Comparison of ENCODE assay signal across 9 mouse cellular contexts in genomic region chr6:58907336-58907735, GRCm38 (mm10). TPM values are rescaled to one million over a fixed set of nuclear protein-coding genes. Genes with fewer than 3 reads are reported as not detected.
A peak's percentile ranks its signal among the peaks of the same experiment; 100 is the strongest.
DNase-seq lines count a peak whose midpoint lies in the region; ATAC-seq lines count a peak whose summit lies in the region.
"Had no signal": no experiment of that assay in that cellular context is flagged by ENCODE, and none has a peak within 500 bp of the region (broad histone marks: within the 10 kb centered on the region; RNA-seq: fewer than 3 reads in every experiment).

No protein-coding gene starts in this region.

- H3K9me3 ChIP-seq in heart, embryonic 11.5 days (replicated peaks; ENCODE audit: control insufficient read depth, low read length) = peaks cover 12% of the 10 kb centered on the region
- peaks cover 21% of the 10 kb centered on the region for H3K9me3 ChIP-seq in embryonic facial prominence, embryonic 10.5 days
- peaks cover 16% of the 10 kb centered on the region for H3K9me3 ChIP-seq in hindbrain, embryonic 10.5 days
- peaks cover 8% of the 10 kb centered on the region for H3K9me3 ChIP-seq in midbrain, embryonic 12.5 days

- no peaks in the 10 kb centered on the region for H3K4me1 ChIP-seq in heart, embryonic 11.5 days (ENCODE audit: control insufficient read depth, insufficient read depth, low read length)
- H3K4me1 ChIP-seq in embryonic facial prominence, embryonic 10.5 days = peaks cover 6% of the 10 kb centered on the region; the same call in 1 of the 2 replicates
- peaks cover 6% of the 10 kb centered on the region; the same call in 1 of the 2 replicates for H3K4me1 ChIP-seq in hindbrain, embryonic 10.5 days (replicated peaks)
- no peaks in the 10 kb centered on the region for H3K4me1 ChIP-seq in midbrain, embryonic 12.5 days

- no peak overlapping the region for H3K27ac ChIP-seq in heart, embryonic 11.5 days (ENCODE audit: low read depth, low read length)
- H3K27ac ChIP-seq in embryonic facial prominence, embryonic 10.5 days (replicated peaks) = no peak overlapping the region
- no peak overlapping the region for H3K27ac ChIP-seq in hindbrain, embryonic 10.5 days
- H3K27ac ChIP-seq in midbrain, embryonic 12.5 days (replicated peaks) = peak overlapping the region; percentile 64; the same call in 1 of the 2 replicates

- no peaks in the 10 kb centered on the region for H3K27me3 ChIP-seq in heart, embryonic 11.5 days (ENCODE audit: control insufficient read depth, insufficient read depth, low read length)
- H3K27me3 ChIP-seq in embryonic facial prominence, embryonic 10.5 days (replicated peaks; ENCODE audit: low read depth, poor library complexity, severe bottlenecking) = peaks cover 12% of the 10 kb centered on the region
- no peaks in the 10 kb centered on the region for H3K27me3 ChIP-seq in hindbrain, embryonic 10.5 days (ENCODE audit: insufficient read depth, poor library complexity, severe bottlenecking)
- H3K27me3 ChIP-seq in midbrain, embryonic 12.5 days = no peaks in the 10 kb centered on the region

- peaks cover 10% of the 10 kb centered on the region; the same call in 1 of the 2 replicates for H3K36me3 ChIP-seq in heart, embryonic 11.5 days (ENCODE audit: control insufficient read depth, insufficient read depth, low read length)
- H3K36me3 ChIP-seq in embryonic facial prominence, embryonic 10.5 days (replicated peaks) = peaks cover 13% of the 10 kb centered on the region
- peaks cover 14% of the 10 kb centered on the region; the same call in 1 of the 2 replicates for H3K36me3 ChIP-seq in hindbrain, embryonic 10.5 days
- H3K36me3 ChIP-seq in midbrain, embryonic 12.5 days = peaks cover 10% of the 10 kb centered on the region; the same call in 1 of the 2 replicates

- no peak for DNase-seq in heart, adult 11 months
- no peak for DNase-seq in embryonic facial prominence, embryonic 10.5 days (ENCODE audit: low spot score)
- DNase-seq in hindbrain, embryonic 10.5 days (ENCODE audit: low spot score) = no peak
- no peak for DNase-seq in right cerebral cortex, adult 18-20 months
- DNase-seq in spleen, adult 12 weeks (ENCODE audit: low spot score) = no peak
- DNase-seq in gastrocnemius, postnatal 4 days (ENCODE audit: low spot score in 2 of 2) = no peak
- DNase-seq: kidney, postnatal 25 days had no signal

- no peak for ATAC-seq in heart, embryonic 11.5 days (replicated peaks; ENCODE audit: insufficient number of reproducible peaks, low FRiP score, low TSS enrichment)
- no peak for ATAC-seq in midbrain, embryonic 12.5 days (ENCODE audit: low FRiP score, low read depth)

- H3K4me3 ChIP-seq in heart, embryonic 11.5 days (ENCODE audit: low read depth, low read length) = peak overlapping the region; percentile 45
- H3K4me3 ChIP-seq in embryonic facial prominence, embryonic 10.5 days = peak overlapping the region; percentile 60
- peak overlapping the region; percentile 51 for H3K4me3 ChIP-seq in hindbrain, embryonic 10.5 days
- peak overlapping the region; percentile 53 for H3K4me3 ChIP-seq in midbrain, embryonic 12.5 days

- 80% methylated on average over 8 of the region's 8 CpGs for WGBS in heart, embryonic 11.5 days (ENCODE audit: insufficient replicate concordance)
- 83% methylated on average over 8 of the region's 8 CpGs for WGBS in embryonic facial prominence, embryonic 10.5 days
- WGBS in hindbrain, embryonic 10.5 days = 83% methylated on average over 8 of the region's 8 CpGs
- WGBS in midbrain, embryonic 12.5 days = 78% methylated on average over 8 of the region's 8 CpGs

- peak overlapping the region; percentile 65 for H3K4me2 ChIP-seq in heart, embryonic 11.5 days
- peak overlapping the region; percentile 65 for H3K4me2 ChIP-seq in midbrain, embryonic 12.5 days (replicated peaks)

- no peak overlapping the region for H3K9ac ChIP-seq in heart, embryonic 11.5 days (ENCODE audit: low read depth, low read length)
- H3K9ac ChIP-seq in midbrain, embryonic 12.5 days (replicated peaks) = 0 out of 2 replicates have a peak overlapping the region, but pooled peaks have one; percentile 50

RNA-seq across cellular contexts. Expression of gene Nap1l5, which starts 0.5 kb away (rescaled TPM):
- 2.1 and 2.2 TPM in 2 replicates for polyA plus RNA-seq in heart, embryonic 11.5 days (2014; fragmentation: Nextera tagmentation; extraction: Ambion mirVana)
- 2.1 and 3.4 TPM in 2 replicates for polyA plus RNA-seq in embryonic facial prominence, embryonic 10.5 days (2016; fragmentation: Nextera tagmentation; extraction: Ambion mirVana)
- polyA plus RNA-seq in hindbrain, embryonic 10.5 days (2016; fragmentation: Nextera tagmentation; extraction: Ambion mirVana) = 7.5 and 20.1 TPM in 2 replicates
- polyA plus RNA-seq in midbrain, embryonic 12.5 days (2016; fragmentation: Nextera tagmentation; extraction: Ambion mirVana) = 63.2 and 64.3 TPM in 2 replicates
- total RNA-seq in gastrocnemius, postnatal 4 days (2021) = under 1 TPM; 0.65 to 0.93 TPM
